Mouse (Mus musculus) midbrain, embryonic 12.5 days (tissue): ENCODE measurements at regions not wholly inside any gene's neighbourhood (a gene's known extent, or its start where the extent isn't known, plus 50 kb on each side); places are given as distances from the start of the nearest gene placed in this dataset.

ENCODE experiments used
- ATAC-seq: fragments of 200-750 bp; cut with Nextera tagmentation; 2 replicates; pipeline ENCODE4 v1.8.0; 2017; ENCODE audit warnings: low read depth, moderate TSS enrichment, moderate library complexity; ENCODE audit not compliant: low FRiP score
- H3K27ac ChIP-seq: fragments of 300-500 bp; sonication (generic); replicated peaks from 2 replicates; pipeline ENCODE4 v1.5.1; 2016; ENCODE audit warnings: mild to moderate bottlenecking
- H3K27me3 ChIP-seq: fragments of 300-500 bp; sonication (generic); 2 replicates; pipeline ENCODE4 v1.6.1; 2016; ENCODE audit warnings: mild to moderate bottlenecking
- H3K36me3 ChIP-seq: fragments of 300-500 bp; sonication (generic); 2 replicates; pipeline ENCODE4 v1.6.1; 2016
- H3K4me1 ChIP-seq: fragments of 300-500 bp; sonication (generic); 2 replicates; pipeline ENCODE4 v1.6.1; 2016
- H3K4me2 ChIP-seq: fragments of 300-500 bp; sonication (generic); replicated peaks from 2 replicates; pipeline ENCODE4 v1.6.1; 2016; ENCODE audit warnings: mild to moderate bottlenecking, moderate library complexity
- H3K4me3 ChIP-seq: fragments of 300-500 bp; sonication (generic); 2 replicates; pipeline ENCODE4 v1.5.1; 2016; ENCODE audit warnings: mild to moderate bottlenecking
- H3K9ac ChIP-seq: fragments of 300-500 bp; sonication (generic); replicated peaks from 2 replicates; pipeline ENCODE4 v1.6.1; 2016; ENCODE audit warnings: mild to moderate bottlenecking, moderate library complexity
- H3K9me3 ChIP-seq: fragments of 300-500 bp; sonication (generic); 2 replicates; pipeline ENCODE4 v1.6.1; 2016; ENCODE audit warnings: mild to moderate bottlenecking
- WGBS: fragments of 180-500 bp; shearing (Covaris S2); methylation state at CpG from one replicate; pipeline ENCODE4 v1.1.7; 2016; 5-methylcytosine and 5-hydroxymethylcytosine counted together

GRCm38 (mm10) chr3:133722550-133723290 lies 177.8 kb upstream of the Tet2 start:
- Histone ChIP-seq H3K27me3 (no peaks in the 10 kb centered on the region), H3K4me3 (no peak overlapping the region), H3K4me2 (no peak overlapping the region), H3K4me1 (no peaks in the 10 kb centered on the region), H3K9me3 (no peaks in the 10 kb centered on the region), H3K9ac (no peak overlapping the region), H3K27ac (no peak overlapping the region), H3K36me3 (no peaks in the 10 kb centered on the region)
- 85% methylated on average over 3 of the region's 3 CpGs for WGBS
- ATAC-seq, result no peak

GRCm38 (mm10) chr3:133726831-133727230 lies 181.9 kb upstream of the Tet2 start:
- Histone ChIP-seq H3K4me2 (no peak overlapping the region), H3K9ac (no peak overlapping the region), H3K9me3 (no peaks in the 10 kb centered on the region), H3K36me3 (no peaks in the 10 kb centered on the region), H3K4me3 (no peak overlapping the region), H3K27ac (no peak overlapping the region), H3K27me3 (no peaks in the 10 kb centered on the region), H3K4me1 (no peaks in the 10 kb centered on the region)
- 83% methylated on average over 6 of the region's 6 CpGs for WGBS
- no peak for ATAC-seq

- WGBS, result 69% methylated on average over 1 of the region's 1 CpGs
- no peaks in the 10 kb centered on the region for H3K36me3 ChIP-seq
Measured at GRCm38 (mm10) chr3:133735603-133736002, 190.7 kb upstream of the Tet2 start.

GRCm38 (mm10) chr3:133738936-133739335 lies 194.0 kb upstream of the Tet2 start:
- H3K9me3 ChIP-seq, result no peaks in the 10 kb centered on the region
- H3K36me3 ChIP-seq, result no peaks in the 10 kb centered on the region
- ATAC-seq, result no peak
- no peak overlapping the region for H3K4me3 ChIP-seq
- no peaks in the 10 kb centered on the region for H3K27me3 ChIP-seq
- H3K4me2 ChIP-seq, result no peak overlapping the region
- 91% methylated on average over 2 of the region's 2 CpGs for WGBS
- no peak overlapping the region for H3K27ac ChIP-seq
- H3K4me1 ChIP-seq, result no peaks in the 10 kb centered on the region
- no peak overlapping the region for H3K9ac ChIP-seq

More at GRCm38 (mm10) chr3:133735603-133736002, 190.7 kb upstream of the Tet2 start:
- no peak for ATAC-seq
- Histone ChIP-seq H3K4me1 (no peaks in the 10 kb centered on the region), H3K9me3 (no peaks in the 10 kb centered on the region), H3K4me3 (no peak overlapping the region), H3K9ac (no peak overlapping the region), H3K27ac (no peak overlapping the region), H3K27me3 (no peaks in the 10 kb centered on the region), H3K4me2 (no peak overlapping the region)

- Histone ChIP-seq H3K9ac (no peak overlapping the region), H3K9me3 (no peaks in the 10 kb centered on the region), H3K4me1 (no peaks in the 10 kb centered on the region), H3K27ac (no peak overlapping the region), H3K4me3 (no peak overlapping the region), H3K27me3 (no peaks in the 10 kb centered on the region), H3K36me3 (no peaks in the 10 kb centered on the region), H3K4me2 (no peak overlapping the region)
- no peak for ATAC-seq
- WGBS, result 69% methylated on average over 4 of the region's 4 CpGs
Measured at GRCm38 (mm10) chr3:133744552-133745118, 199.7 kb upstream of the Tet2 start.

GRCm38 (mm10) chr3:133748756-133749737 lies 204.1 kb upstream of the Tet2 start:
- Histone ChIP-seq H3K36me3 (no peaks in the 10 kb centered on the region), H3K27me3 (no peaks in the 10 kb centered on the region), H3K4me1 (peaks cover 4% of the 10 kb centered on the region), H3K9me3 (no peaks in the 10 kb centered on the region), H3K9ac (no peak overlapping the region), H3K4me2 (no peak overlapping the region), H3K27ac (no peak overlapping the region), H3K4me3 (no peak overlapping the region)
- ATAC-seq, result no peak
- WGBS, result 91% methylated on average over 10 of the region's 10 CpGs

- Histone ChIP-seq H3K4me1 (peaks cover 15% of the 10 kb centered on the region), H3K9ac (no peak overlapping the region), H3K36me3 (no peaks in the 10 kb centered on the region), H3K4me3 (no peak overlapping the region), H3K27ac (no peak overlapping the region), H3K9me3 (no peaks in the 10 kb centered on the region), H3K4me2 (no peak overlapping the region), H3K27me3 (no peaks in the 10 kb centered on the region)
- ATAC-seq, result no peak
- 84% methylated on average over 8 of the region's 8 CpGs for WGBS
Measured at GRCm38 (mm10) chr3:133750061-133750460, 205.1 kb upstream of the Tet2 start.

- Histone ChIP-seq H3K4me1 (peaks cover 16% of the 10 kb centered on the region), H3K27ac (no peak overlapping the region), H3K9ac (no peak overlapping the region), H3K36me3 (no peaks in the 10 kb centered on the region), H3K4me2 (no peak overlapping the region), H3K4me3 (no peak overlapping the region), H3K9me3 (no peaks in the 10 kb centered on the region), H3K27me3 (no peaks in the 10 kb centered on the region)
- WGBS, result 88% methylated on average over 3 of the region's 3 CpGs
- ATAC-seq, result no peak
Measured at GRCm38 (mm10) chr3:133750606-133751005, 205.7 kb upstream of the Tet2 start.

GRCm38 (mm10) chr3:133751011-133751410 lies 206.1 kb upstream of the Tet2 start:
- ATAC-seq, result no peak
- no peaks in the 10 kb centered on the region for H3K36me3 ChIP-seq
- 47% methylated on average over 3 of the region's 3 CpGs for WGBS

GRCm38 (mm10) chr3:133751565-133751964 lies 206.6 kb upstream of the Tet2 start:
- Histone ChIP-seq H3K4me3 (no peak overlapping the region), H3K27me3 (no peaks in the 10 kb centered on the region), H3K4me1 (peaks cover 16% of the 10 kb centered on the region), H3K9ac (no peak overlapping the region), H3K4me2 (no peak overlapping the region), H3K27ac (no peak overlapping the region), H3K36me3 (no peaks in the 10 kb centered on the region), H3K9me3 (no peaks in the 10 kb centered on the region)
- 72% methylated on average over 4 of the region's 4 CpGs for WGBS
- ATAC-seq, result no peak

More at GRCm38 (mm10) chr3:133751011-133751410, 206.1 kb upstream of the Tet2 start:
- Histone ChIP-seq H3K9me3 (no peaks in the 10 kb centered on the region), H3K27me3 (no peaks in the 10 kb centered on the region), H3K4me1 (peaks cover 16% of the 10 kb centered on the region), H3K4me2 (no peak overlapping the region), H3K9ac (no peak overlapping the region), H3K27ac (no peak overlapping the region), H3K4me3 (no peak overlapping the region)

GRCm38 (mm10) chr3:133753041-133753440 lies 208.1 kb upstream of the Tet2 start:
- Histone ChIP-seq H3K4me3 (no peak overlapping the region), H3K27me3 (no peaks in the 10 kb centered on the region), H3K4me1 (peaks cover 16% of the 10 kb centered on the region), H3K9ac (no peak overlapping the region), H3K27ac (no peak overlapping the region), H3K4me2 (no peak overlapping the region), H3K9me3 (no peaks in the 10 kb centered on the region), H3K36me3 (no peaks in the 10 kb centered on the region)
- ATAC-seq, result no peak
- WGBS, result 90% methylated on average over 3 of the region's 3 CpGs
